Mouse (Mus musculus): ENCODE measurements at regions not wholly inside any gene's neighbourhood (a gene's known extent, or its start where the extent isn't known, plus 50 kb on each side); places are given as distances from the start of the nearest gene placed in this dataset.

GRCm38 (mm10) chr4:72060605-72061352 is 139.9 kb downstream of the Tle1 start:
- no peak for ATAC-seq (ENCODE audit: low FRiP score)
- H3K36me3 ChIP-seq: no peaks in the 10 kb centered on the region
- H3K27me3 ChIP-seq (replicated peaks): no peaks in the 10 kb centered on the region
- no peak overlapping the region for H3K9ac ChIP-seq (replicated peaks)
- H3K9me3 ChIP-seq (replicated peaks): no peaks in the 10 kb centered on the region
- WGBS: 81% methylated on average over 6 of the region's 6 CpGs
- H3K4me3 ChIP-seq (replicated peaks): no peak overlapping the region
- H3K4me2 ChIP-seq: no peak overlapping the region
- H3K4me1 ChIP-seq: no peaks in the 10 kb centered on the region
- H3K27ac ChIP-seq (replicated peaks): no peak overlapping the region

DNA sequence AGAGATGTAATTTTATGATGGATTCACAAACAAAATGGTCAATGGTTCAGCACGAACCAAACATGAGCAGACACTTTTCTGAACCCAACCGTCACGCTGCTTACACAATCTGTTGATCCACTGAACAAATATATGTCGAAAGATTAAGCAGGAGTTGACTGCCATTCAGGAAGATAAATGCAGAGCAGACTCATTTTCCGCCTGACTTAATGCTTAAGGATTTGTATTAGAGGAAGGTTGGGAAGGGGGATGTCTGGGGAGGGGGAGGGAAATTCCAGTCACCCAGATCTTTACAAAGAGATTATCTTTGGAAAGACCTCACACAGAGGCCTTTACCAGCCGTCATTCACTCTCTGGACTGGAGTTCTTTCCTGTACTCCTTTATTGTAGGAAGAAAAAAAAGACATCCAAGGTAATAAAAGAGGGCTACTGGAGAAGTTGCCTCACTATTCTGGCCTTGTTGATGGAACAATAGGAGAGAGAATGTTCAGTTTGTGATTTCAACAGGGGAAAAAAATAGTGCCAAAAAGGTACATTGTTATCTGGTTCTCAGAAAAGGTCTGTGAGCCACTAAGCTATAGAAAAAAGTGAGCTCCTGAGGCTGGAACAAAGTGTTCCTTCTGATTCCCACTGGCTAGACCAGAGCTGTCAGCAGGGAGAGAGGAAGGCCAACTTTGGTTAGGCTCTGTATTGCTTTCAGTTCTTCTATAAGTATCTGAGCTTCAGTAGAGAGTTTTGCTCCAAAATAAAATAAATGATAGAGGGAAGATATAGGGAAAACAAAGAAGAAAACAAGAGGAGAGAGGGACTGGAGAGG is 150.9 kb downstream of the Tle1 start:
- H3K4me3 ChIP-seq (replicated peaks): no peak overlapping the region
- no peaks in the 10 kb centered on the region for H3K36me3 ChIP-seq
- H3K9ac ChIP-seq (replicated peaks): no peak overlapping the region
- H3K9me3 ChIP-seq (replicated peaks): no peaks in the 10 kb centered on the region
- ATAC-seq (ENCODE audit: low FRiP score): no peak
- H3K4me2 ChIP-seq: no peak overlapping the region
- 11% methylated on average over 6 of the region's 6 CpGs for WGBS
- H3K27me3 ChIP-seq (replicated peaks): 0 out of 2 replicates have a peak, but pooled peaks cover 2% of the 10 kb centered on the region
- H3K4me1 ChIP-seq: no peaks in the 10 kb centered on the region
- no peak overlapping the region for H3K27ac ChIP-seq (replicated peaks)

GRCm38 (mm10) chr4:72022152-72022551 is 178.6 kb downstream of the Tle1 start:
- no peak overlapping the region for H3K9ac ChIP-seq (replicated peaks)
- ATAC-seq (ENCODE audit: low FRiP score): no peak
- no peak overlapping the region for H3K27ac ChIP-seq (replicated peaks)
- H3K27me3 ChIP-seq (replicated peaks): no peaks in the 10 kb centered on the region
- H3K4me2 ChIP-seq: no peak overlapping the region
- no peaks in the 10 kb centered on the region for H3K9me3 ChIP-seq (replicated peaks)
- 87% methylated on average over 2 of the region's 2 CpGs for WGBS
- no peak overlapping the region for H3K4me3 ChIP-seq (replicated peaks)
- H3K36me3 ChIP-seq: no peaks in the 10 kb centered on the region
- H3K4me1 ChIP-seq: no peaks in the 10 kb centered on the region

- ATAC-seq (ENCODE audit: low FRiP score): no peak
- Histone ChIP-seq H3K9ac (replicated peaks) (no peak overlapping the region), H3K27me3 (replicated peaks) (no peaks in the 10 kb centered on the region), H3K9me3 (replicated peaks) (no peaks in the 10 kb centered on the region), H3K27ac (replicated peaks) (no peak overlapping the region), H3K4me3 (replicated peaks) (no peak overlapping the region), H3K4me1 (no peaks in the 10 kb centered on the region), H3K36me3 (no peaks in the 10 kb centered on the region), H3K4me2 (no peak overlapping the region)
- WGBS: 76% methylated on average over 2 of the region's 2 CpGs
Observed at GRCm38 (mm10) chr4:72014221-72014850, 186.4 kb downstream of the Tle1 start.

GRCm38 (mm10) chr4:72013583-72013982 is 187.1 kb downstream of the Tle1 start:
- WGBS: 87% methylated on average over 3 of the region's 3 CpGs

GRCm38 (mm10) chr4:72010316-72010715 is 190.4 kb downstream of the Tle1 start:
- H3K27ac ChIP-seq (replicated peaks): no peak overlapping the region
- 94% methylated on average over 4 of the region's 4 CpGs for WGBS

More at GRCm38 (mm10) chr4:72013583-72013982, 187.1 kb downstream of the Tle1 start:
- no peaks in the 10 kb centered on the region for H3K4me1 ChIP-seq
- no peak overlapping the region for H3K4me3 ChIP-seq (replicated peaks)
- no peak overlapping the region for H3K27ac ChIP-seq (replicated peaks)
- no peaks in the 10 kb centered on the region for H3K36me3 ChIP-seq
- no peak overlapping the region for H3K9ac ChIP-seq (replicated peaks)
- H3K9me3 ChIP-seq (replicated peaks): no peaks in the 10 kb centered on the region
- ATAC-seq (ENCODE audit: low FRiP score): no peak
- H3K27me3 ChIP-seq (replicated peaks): no peaks in the 10 kb centered on the region
- no peak overlapping the region for H3K4me2 ChIP-seq

DNA sequence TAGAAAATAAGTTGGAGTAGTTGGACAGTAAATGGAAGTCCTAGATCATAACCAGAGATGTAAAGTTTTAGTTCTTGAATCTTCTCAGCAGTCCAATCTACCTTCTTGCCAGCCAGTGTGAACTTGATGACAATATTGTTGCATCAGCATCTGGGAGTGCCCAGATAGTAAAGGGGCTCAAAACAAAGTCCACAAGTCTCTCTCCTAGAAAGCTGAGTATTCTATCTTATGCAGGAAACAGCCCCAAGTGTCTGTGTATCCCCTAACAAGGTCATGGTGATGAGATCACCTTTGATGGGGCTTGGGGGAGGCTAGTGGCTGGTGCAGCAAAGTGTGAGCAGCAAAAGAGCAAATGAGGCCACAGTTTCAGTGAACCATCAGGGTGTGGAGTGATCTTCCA is 194.8 kb downstream of the Tle1 start:
- Histone ChIP-seq H3K27ac (replicated peaks) (no peak overlapping the region), H3K4me2 (no peak overlapping the region), H3K9ac (replicated peaks) (no peak overlapping the region), H3K36me3 (no peaks in the 10 kb centered on the region), H3K9me3 (replicated peaks) (peaks cover 3% of the 10 kb centered on the region; the same call in 1 of the 2 replicates), H3K4me1 (no peaks in the 10 kb centered on the region), H3K4me3 (replicated peaks) (no peak overlapping the region), H3K27me3 (replicated peaks) (no peaks in the 10 kb centered on the region)
- ATAC-seq (ENCODE audit: low FRiP score): no peak

More at GRCm38 (mm10) chr4:72010316-72010715, 190.4 kb downstream of the Tle1 start:
- Histone ChIP-seq H3K9me3 (replicated peaks) (peaks cover 3% of the 10 kb centered on the region; the same call in 1 of the 2 replicates), H3K4me3 (replicated peaks) (no peak overlapping the region), H3K4me1 (no peaks in the 10 kb centered on the region), H3K4me2 (no peak overlapping the region), H3K27me3 (replicated peaks) (no peaks in the 10 kb centered on the region), H3K36me3 (no peaks in the 10 kb centered on the region), H3K9ac (replicated peaks) (no peak overlapping the region)
- no peak; the same call in 1 of the 2 replicates for ATAC-seq (ENCODE audit: low FRiP score)

GRCm38 (mm10) chr4:72001221-72001875 is 199.4 kb downstream of the Tle1 start:
- Histone ChIP-seq H3K4me3 (replicated peaks) (no peak overlapping the region), H3K4me1 (no peaks in the 10 kb centered on the region)

DNA sequence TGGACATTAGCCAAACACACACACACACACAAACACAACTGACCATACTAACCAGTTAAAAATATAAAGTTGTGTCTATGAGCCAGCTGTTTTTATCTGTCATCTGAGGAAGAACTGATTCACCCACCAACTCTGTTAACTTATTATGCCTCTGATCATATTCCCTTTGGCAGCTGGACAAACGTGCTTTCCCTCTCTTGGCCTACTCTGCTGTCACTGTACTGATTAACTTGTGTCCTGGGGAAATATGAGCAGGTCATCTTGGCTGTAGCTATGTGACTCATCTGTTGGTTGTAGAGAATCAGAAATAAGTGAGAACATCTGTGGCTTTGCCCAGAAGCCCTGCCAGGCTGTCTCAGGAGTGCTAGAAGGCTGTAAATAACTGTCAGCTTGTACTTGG is 210.9 kb upstream of the Gm11232 start:
- Histone ChIP-seq H3K27me3 (replicated peaks) (no peaks in the 10 kb centered on the region), H3K36me3 (no peaks in the 10 kb centered on the region), H3K27ac (replicated peaks) (no peak overlapping the region), H3K4me1 (no peaks in the 10 kb centered on the region), H3K4me2 (no peak overlapping the region), H3K9ac (replicated peaks) (no peak overlapping the region), H3K9me3 (replicated peaks) (no peaks in the 10 kb centered on the region), H3K4me3 (replicated peaks) (no peak overlapping the region)
- 65% methylated on average over 1 of the region's 1 CpGs for WGBS
- no peak for ATAC-seq (ENCODE audit: low FRiP score)

More at GRCm38 (mm10) chr4:72001221-72001875, 199.4 kb downstream of the Tle1 start:
- H3K9ac ChIP-seq (replicated peaks): no peak overlapping the region
- H3K27me3 ChIP-seq (replicated peaks): no peaks in the 10 kb centered on the region
- ATAC-seq (ENCODE audit: low FRiP score): no peak
- no peaks in the 10 kb centered on the region for H3K9me3 ChIP-seq (replicated peaks)
- 69% methylated on average over 2 of the region's 2 CpGs for WGBS
- no peaks in the 10 kb centered on the region for H3K36me3 ChIP-seq
- H3K27ac ChIP-seq (replicated peaks): no peak overlapping the region
- no peak overlapping the region for H3K4me2 ChIP-seq

- WGBS: 72% methylated on average over 2 of the region's 2 CpGs
- ATAC-seq (ENCODE audit: low FRiP score): no peak
Observed at GRCm38 (mm10) chr4:71953441-71953840, 195.7 kb upstream of the Gm11232 start.

DNA sequence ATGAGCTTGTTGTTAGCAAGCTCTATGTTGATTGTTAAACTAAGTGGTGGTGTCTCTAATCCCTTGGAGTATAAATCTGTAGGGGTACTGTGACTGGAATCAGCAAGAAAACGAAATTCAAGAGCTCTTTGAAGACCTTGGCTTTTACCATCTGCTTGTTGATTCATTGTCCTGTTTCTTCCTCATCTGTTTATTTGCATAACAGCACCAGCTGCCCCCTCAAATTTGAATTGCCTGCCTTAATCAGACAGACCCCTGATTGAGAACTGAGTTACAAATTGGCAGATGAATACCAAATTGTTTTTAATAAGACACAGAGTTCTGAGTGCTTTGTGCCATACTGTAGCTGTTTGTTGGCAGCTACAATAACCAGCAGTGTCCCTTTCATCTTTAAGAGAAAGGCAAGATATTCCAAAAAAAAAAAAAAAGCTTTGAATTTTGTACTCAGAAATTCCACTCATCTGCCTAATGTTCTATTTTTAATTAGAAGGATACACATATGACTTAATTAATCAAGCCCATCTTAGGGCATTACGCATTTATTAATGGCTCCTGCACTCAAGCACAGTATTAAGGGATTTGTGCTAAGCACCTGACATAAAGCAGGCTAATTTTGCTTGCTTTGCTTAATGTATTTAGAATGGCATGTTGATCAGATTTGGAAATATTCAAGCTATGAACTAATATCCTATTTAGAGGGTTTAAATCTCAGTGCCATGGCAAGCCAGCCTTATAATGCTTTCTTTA is 175.6 kb upstream of the Gm11232 start:
- Histone ChIP-seq H3K9me3 (replicated peaks) (no peaks in the 10 kb centered on the region), H3K4me3 (replicated peaks) (no peak overlapping the region), H3K27me3 (replicated peaks) (no peaks in the 10 kb centered on the region), H3K4me2 (no peak overlapping the region), H3K9ac (replicated peaks) (no peak overlapping the region), H3K4me1 (no peaks in the 10 kb centered on the region), H3K36me3 (no peaks in the 10 kb centered on the region), H3K27ac (replicated peaks) (no peak overlapping the region)
- ATAC-seq (ENCODE audit: low FRiP score): no peak
- WGBS: 19% methylated on average over 2 of the region's 2 CpGs

More at GRCm38 (mm10) chr4:71953441-71953840, 195.7 kb upstream of the Gm11232 start:
- no peaks in the 10 kb centered on the region for H3K36me3 ChIP-seq
- no peak overlapping the region for H3K4me3 ChIP-seq (replicated peaks)
- no peak overlapping the region for H3K9ac ChIP-seq (replicated peaks)
- no peak overlapping the region for H3K4me2 ChIP-seq
- no peaks in the 10 kb centered on the region for H3K27me3 ChIP-seq (replicated peaks)
- H3K4me1 ChIP-seq: no peaks in the 10 kb centered on the region
- no peak overlapping the region for H3K27ac ChIP-seq (replicated peaks)
- H3K9me3 ChIP-seq (replicated peaks): no peaks in the 10 kb centered on the region
